Mouse (Mus musculus) neural tube, postnatal 0 days (tissue): Measurements from ENCODE around the gene Dock11. TPM values are rescaled to one million over a fixed set of nuclear protein-coding genes. Genes with fewer than 3 reads are reported as not detected.

ENCODE experiments used
- polyA plus RNA-seq: library from polyadenylated mRNA; unstranded; fragments of >200 nt; fragmentation: Nextera tagmentation; extraction: Ambion mirVana; gene quantifications from 2 replicates; pipeline ENCODE4 v1.2.1, GENCODE M21; 2015

The Dock11 gene
- polyA plus RNA-seq, result 3.8 and 5.4 TPM in 2 replicates

DNA sequence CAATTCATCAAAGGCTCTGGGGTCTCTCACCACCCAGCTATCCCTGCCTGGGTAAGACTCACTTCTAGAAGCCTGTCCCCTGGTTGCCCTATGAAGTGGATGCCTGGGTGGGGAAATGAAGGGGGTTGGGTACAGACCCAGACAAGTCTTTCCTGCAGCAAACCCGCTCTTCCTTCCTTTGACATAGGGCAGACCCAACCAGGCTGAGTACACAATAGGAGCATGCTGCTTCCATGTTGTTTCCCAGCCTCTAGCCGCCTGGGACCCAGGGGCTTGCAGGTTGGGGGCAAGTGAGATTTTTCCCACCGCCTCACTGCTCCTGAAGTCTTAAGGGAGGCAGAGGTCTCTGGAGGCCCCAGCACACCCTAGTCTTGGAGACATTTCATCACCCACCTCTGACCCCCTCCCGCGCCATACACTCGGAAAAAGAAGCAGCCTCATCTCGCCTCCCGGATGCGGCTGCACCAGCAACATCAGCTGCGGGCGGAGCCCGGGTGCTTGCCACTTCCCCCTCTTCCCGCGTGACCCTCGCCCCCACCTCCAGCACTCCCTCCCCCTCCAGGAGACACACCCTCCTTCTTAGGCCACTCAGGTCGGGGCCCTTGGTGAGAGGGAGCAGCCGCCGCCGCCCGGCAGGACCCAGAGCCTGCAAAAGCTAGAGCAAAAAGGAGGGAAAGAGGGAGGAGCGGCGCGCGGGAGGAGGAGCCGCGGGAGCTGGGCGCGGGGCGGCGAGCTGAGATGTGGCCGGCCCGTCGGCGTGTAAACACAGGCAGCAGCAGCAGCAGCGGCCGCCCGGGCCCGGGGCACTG, at the start of gene Dock11:
Gene Dock11 (plus strand): TSS at position 746 of the 809 bp plus-strand sequence.

DNA sequence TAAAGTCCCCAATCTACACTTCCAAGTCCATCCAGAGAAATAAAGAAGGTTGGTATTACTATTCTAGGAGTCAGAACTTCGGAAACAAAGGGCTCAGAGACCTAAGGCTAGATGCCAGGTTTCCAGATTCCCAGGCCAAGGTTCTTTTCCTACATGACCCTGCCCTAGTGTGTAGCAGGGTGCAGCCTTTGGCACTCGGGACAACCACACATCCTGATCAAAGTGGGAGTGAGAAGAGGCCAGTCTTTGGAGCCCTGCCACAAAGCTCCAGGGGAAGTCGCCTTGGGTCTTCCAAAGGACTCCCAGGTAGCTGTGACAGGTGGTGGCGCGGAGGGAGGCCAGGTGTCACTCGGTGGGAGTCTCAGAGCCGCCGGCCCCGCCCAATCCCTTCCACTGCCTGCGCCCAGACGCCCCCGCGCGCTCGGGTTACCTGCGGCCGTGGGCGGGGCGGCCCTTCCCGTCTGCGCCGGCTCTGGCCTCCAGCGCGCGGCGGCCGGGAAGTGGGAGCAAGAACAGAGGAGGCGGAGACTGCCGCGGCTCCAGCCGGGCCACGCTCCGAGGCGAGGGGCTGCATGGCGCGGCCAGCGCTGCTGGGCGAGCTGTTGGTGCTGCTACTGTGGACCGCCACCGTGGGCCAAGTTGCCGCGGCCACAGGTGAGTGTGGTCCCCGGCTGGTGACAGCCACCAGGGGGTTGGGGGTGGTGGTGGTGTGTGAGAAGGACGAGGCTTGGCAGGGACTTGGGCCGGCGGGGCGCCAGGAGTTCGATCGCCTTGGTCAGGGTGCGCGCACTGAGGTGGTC, 223.2 kb downstream of the Dock11 start, which contains the start of gene Il13ra1:
Gene Il13ra1 (plus strand): TSS at position 489 of the 800 bp plus-strand sequence.

Other genes starting within 250 kb of the Dock11 start
- 5.4 and 6.2 TPM in 2 replicates for gene Il13ra1, start 223.3 kb downstream of the Dock11 start, polyA plus RNA-seq